Mouse (Mus musculus): ENCODE results near the gene Sike1. TPM values are rescaled to one million over a fixed set of nuclear protein-coding genes. Genes with fewer than 3 reads are reported as not detected.

Sike1 gene
- 13.9 TPM in 2 replicates for polyA plus RNA-seq (2015; fragmentation: Nextera tagmentation; extraction: Ambion mirVana)

GRCm38 (mm10) chr3:102995605-102996321 lies at the start of gene Sike1:
TSS of gene Sike1 (plus strand) at chr3:102995708.
- Histone ChIP-seq H3K4me2 (ENCODE audit: low read depth, low read length) (peak within 1 kb of the TSS; percentile 82), H3K4me1 (ENCODE audit: control insufficient read depth, low read depth, low read length) (peaks cover 7% of the 10 kb centered on the region), H3K4me3 (ENCODE audit: low read depth, low read length) (peak within 1 kb of the TSS; percentile 80), H3K9me3 (replicated peaks; ENCODE audit: control insufficient read depth, low read length) (no peaks in the 10 kb centered on the region), H3K36me3 (ENCODE audit: control insufficient read depth, insufficient read depth) (peaks cover 14% of the 10 kb centered on the region), H3K27me3 (ENCODE audit: control insufficient read depth, insufficient read depth, low read depth, low read length) (no peaks in the 10 kb centered on the region), H3K9ac (ENCODE audit: low read depth, low read length) (peak within 1 kb of the TSS; percentile 76), H3K27ac (ENCODE audit: low read length) (peak within 1 kb of the TSS; percentile 95)
- peak; percentile 96 for ATAC-seq (ENCODE audit: low read depth)
- under 1% methylated on average over 60 of the region's 60 CpGs for WGBS (ENCODE audit: insufficient replicate concordance)

- Histone ChIP-seq H3K4me3 (ENCODE audit: low read depth, low read length) (no peak overlapping the region), H3K4me1 (ENCODE audit: control insufficient read depth, low read depth, low read length) (no peaks in the 10 kb centered on the region)
- 50% methylated on average over 3 of the region's 3 CpGs for WGBS (ENCODE audit: insufficient replicate concordance)
Measured at GRCm38 (mm10) chr3:102946312-102946711, 49.2 kb upstream of the Sike1 start.

GRCm38 (mm10) chr3:102946861-102947260 lies 48.6 kb upstream of the Sike1 start:
- peak; percentile 41; the same call in 1 of the 2 replicates for ATAC-seq (ENCODE audit: low read depth)
- no peaks in the 10 kb centered on the region for H3K9me3 ChIP-seq (replicated peaks; ENCODE audit: control insufficient read depth, low read length)
- H3K4me1 ChIP-seq (ENCODE audit: control insufficient read depth, low read depth, low read length), result no peaks in the 10 kb centered on the region
- no peak overlapping the region for H3K4me3 ChIP-seq (ENCODE audit: low read depth, low read length)
- 54% methylated on average over 5 of the region's 5 CpGs for WGBS (ENCODE audit: insufficient replicate concordance)
- H3K4me2 ChIP-seq (ENCODE audit: low read depth, low read length), result no peak overlapping the region
- no peaks in the 10 kb centered on the region for H3K36me3 ChIP-seq (ENCODE audit: control insufficient read depth, insufficient read depth)
- H3K27me3 ChIP-seq (ENCODE audit: control insufficient read depth, insufficient read depth, low read depth, low read length), result no peaks in the 10 kb centered on the region
- H3K9ac ChIP-seq (ENCODE audit: low read depth, low read length), result no peak overlapping the region
- H3K27ac ChIP-seq (ENCODE audit: low read length), result no peak overlapping the region

More at GRCm38 (mm10) chr3:102946312-102946711, 49.2 kb upstream of the Sike1 start:
- H3K4me2 ChIP-seq (ENCODE audit: low read depth, low read length), result no peak overlapping the region
- no peaks in the 10 kb centered on the region for H3K27me3 ChIP-seq (ENCODE audit: control insufficient read depth, insufficient read depth, low read depth, low read length)
- no peaks in the 10 kb centered on the region for H3K36me3 ChIP-seq (ENCODE audit: control insufficient read depth, insufficient read depth)
- no peaks in the 10 kb centered on the region for H3K9me3 ChIP-seq (replicated peaks; ENCODE audit: control insufficient read depth, low read length)
- no peak for ATAC-seq (ENCODE audit: low read depth)
- no peak overlapping the region for H3K9ac ChIP-seq (ENCODE audit: low read depth, low read length)
- H3K27ac ChIP-seq (ENCODE audit: low read length), result no peak overlapping the region

- H3K4me1 ChIP-seq (ENCODE audit: control insufficient read depth, low read depth, low read length), result no peaks in the 10 kb centered on the region
- H3K9me3 ChIP-seq (replicated peaks; ENCODE audit: control insufficient read depth, low read length), result no peaks in the 10 kb centered on the region
- ATAC-seq (ENCODE audit: low read depth), result no peak
- WGBS (ENCODE audit: insufficient replicate concordance), result 77% methylated on average over 12 of the region's 12 CpGs
- H3K4me2 ChIP-seq (ENCODE audit: low read depth, low read length), result no peak overlapping the region
- no peaks in the 10 kb centered on the region for H3K36me3 ChIP-seq (ENCODE audit: control insufficient read depth, insufficient read depth)
- no peak overlapping the region for H3K9ac ChIP-seq (ENCODE audit: low read depth, low read length)
- no peak overlapping the region for H3K4me3 ChIP-seq (ENCODE audit: low read depth, low read length)
- H3K27me3 ChIP-seq (ENCODE audit: control insufficient read depth, insufficient read depth, low read depth, low read length), result no peaks in the 10 kb centered on the region
- no peak overlapping the region for H3K27ac ChIP-seq (ENCODE audit: low read length)
Measured at GRCm38 (mm10) chr3:102954476-102954875, 41.0 kb upstream of the Sike1 start.

GRCm38 (mm10) chr3:102955143-102955542 lies 40.4 kb upstream of the Sike1 start:
- no peak for ATAC-seq (ENCODE audit: low read depth)
- Histone ChIP-seq H3K36me3 (ENCODE audit: control insufficient read depth, insufficient read depth) (no peaks in the 10 kb centered on the region), H3K4me3 (ENCODE audit: low read depth, low read length) (no peak overlapping the region), H3K9me3 (replicated peaks; ENCODE audit: control insufficient read depth, low read length) (no peaks in the 10 kb centered on the region), H3K4me2 (ENCODE audit: low read depth, low read length) (no peak overlapping the region), H3K4me1 (ENCODE audit: control insufficient read depth, low read depth, low read length) (no peaks in the 10 kb centered on the region), H3K27me3 (ENCODE audit: control insufficient read depth, insufficient read depth, low read depth, low read length) (no peaks in the 10 kb centered on the region), H3K27ac (ENCODE audit: low read length) (no peak overlapping the region), H3K9ac (ENCODE audit: low read depth, low read length) (no peak overlapping the region)
- WGBS (ENCODE audit: insufficient replicate concordance), result 72% methylated on average over 3 of the region's 3 CpGs

GRCm38 (mm10) chr3:102955596-102955995 lies 39.9 kb upstream of the Sike1 start:
- Histone ChIP-seq H3K4me1 (ENCODE audit: control insufficient read depth, low read depth, low read length) (no peaks in the 10 kb centered on the region), H3K4me2 (ENCODE audit: low read depth, low read length) (no peak overlapping the region), H3K4me3 (ENCODE audit: low read depth, low read length) (no peak overlapping the region), H3K36me3 (ENCODE audit: control insufficient read depth, insufficient read depth) (no peaks in the 10 kb centered on the region), H3K9ac (ENCODE audit: low read depth, low read length) (no peak overlapping the region), H3K27ac (ENCODE audit: low read length) (no peak overlapping the region), H3K9me3 (replicated peaks; ENCODE audit: control insufficient read depth, low read length) (no peaks in the 10 kb centered on the region), H3K27me3 (ENCODE audit: control insufficient read depth, insufficient read depth, low read depth, low read length) (no peaks in the 10 kb centered on the region)
- 28% methylated on average over 3 of the region's 3 CpGs for WGBS (ENCODE audit: insufficient replicate concordance)
- ATAC-seq (ENCODE audit: low read depth), result no peak

- Histone ChIP-seq H3K4me3 (ENCODE audit: low read depth, low read length) (no peak within 1 kb of the TSS), H3K27ac (ENCODE audit: low read length) (no peak within 1 kb of the TSS)
- 33% methylated on average over 3 of the region's 3 CpGs for WGBS (ENCODE audit: insufficient replicate concordance)
Measured at GRCm38 (mm10) chr3:102964033-102964432, 31.5 kb upstream of the Sike1 start, which contains the start of gene Nr1h5. TSS of gene Nr1h5 (minus strand) at chr3:102964133.

GRCm38 (mm10) chr3:102970067-102970466 lies 25.4 kb upstream of the Sike1 start:
- H3K9ac ChIP-seq (ENCODE audit: low read depth, low read length), result no peak overlapping the region

More at GRCm38 (mm10) chr3:102964033-102964432, 31.5 kb upstream of the Sike1 start, which contains the start of gene Nr1h5:
- no peak for ATAC-seq (ENCODE audit: low read depth)
- H3K9ac ChIP-seq (ENCODE audit: low read depth, low read length), result no peak within 1 kb of the TSS
- H3K36me3 ChIP-seq (ENCODE audit: control insufficient read depth, insufficient read depth), result no peaks in the 10 kb centered on the region
- no peak within 1 kb of the TSS for H3K4me2 ChIP-seq (ENCODE audit: low read depth, low read length)
- H3K4me1 ChIP-seq (ENCODE audit: control insufficient read depth, low read depth, low read length), result no peaks in the 10 kb centered on the region
- H3K9me3 ChIP-seq (replicated peaks; ENCODE audit: control insufficient read depth, low read length), result no peaks in the 10 kb centered on the region
- H3K27me3 ChIP-seq (ENCODE audit: control insufficient read depth, insufficient read depth, low read depth, low read length), result no peaks in the 10 kb centered on the region

GRCm38 (mm10) chr3:102970508-102970907 lies 25.0 kb upstream of the Sike1 start:
- Histone ChIP-seq H3K4me1 (ENCODE audit: control insufficient read depth, low read depth, low read length) (no peaks in the 10 kb centered on the region), H3K27me3 (ENCODE audit: control insufficient read depth, insufficient read depth, low read depth, low read length) (no peaks in the 10 kb centered on the region), H3K36me3 (ENCODE audit: control insufficient read depth, insufficient read depth) (no peaks in the 10 kb centered on the region), H3K9ac (ENCODE audit: low read depth, low read length) (no peak overlapping the region), H3K9me3 (replicated peaks; ENCODE audit: control insufficient read depth, low read length) (no peaks in the 10 kb centered on the region), H3K27ac (ENCODE audit: low read length) (no peak overlapping the region), H3K4me2 (ENCODE audit: low read depth, low read length) (no peak overlapping the region), H3K4me3 (ENCODE audit: low read depth, low read length) (no peak overlapping the region)
- 65% methylated on average over 3 of the region's 3 CpGs for WGBS (ENCODE audit: insufficient replicate concordance)
- ATAC-seq (ENCODE audit: low read depth), result no peak

More at GRCm38 (mm10) chr3:102970067-102970466, 25.4 kb upstream of the Sike1 start:
- H3K4me2 ChIP-seq (ENCODE audit: low read depth, low read length), result no peak overlapping the region
- H3K9me3 ChIP-seq (replicated peaks; ENCODE audit: control insufficient read depth, low read length), result no peaks in the 10 kb centered on the region
- 65% methylated on average over 9 of the region's 9 CpGs for WGBS (ENCODE audit: insufficient replicate concordance)
- no peaks in the 10 kb centered on the region for H3K36me3 ChIP-seq (ENCODE audit: control insufficient read depth, insufficient read depth)
- no peak overlapping the region for H3K27ac ChIP-seq (ENCODE audit: low read length)
- no peak overlapping the region for H3K4me3 ChIP-seq (ENCODE audit: low read depth, low read length)
- no peaks in the 10 kb centered on the region for H3K4me1 ChIP-seq (ENCODE audit: control insufficient read depth, low read depth, low read length)
- H3K27me3 ChIP-seq (ENCODE audit: control insufficient read depth, insufficient read depth, low read depth, low read length), result no peaks in the 10 kb centered on the region
- ATAC-seq (ENCODE audit: low read depth), result no peak

Data from liver, embryonic 16.5 days (tissue).